Mouse (Mus musculus): Measurements from ENCODE around the gene Apeh. TPM values are rescaled to one million over a fixed set of nuclear protein-coding genes. Genes with fewer than 3 reads are reported as not detected.

Gene Apeh
- total RNA-seq, 2 experiments from 2014 or later: 123 to 219 TPM

DNA sequence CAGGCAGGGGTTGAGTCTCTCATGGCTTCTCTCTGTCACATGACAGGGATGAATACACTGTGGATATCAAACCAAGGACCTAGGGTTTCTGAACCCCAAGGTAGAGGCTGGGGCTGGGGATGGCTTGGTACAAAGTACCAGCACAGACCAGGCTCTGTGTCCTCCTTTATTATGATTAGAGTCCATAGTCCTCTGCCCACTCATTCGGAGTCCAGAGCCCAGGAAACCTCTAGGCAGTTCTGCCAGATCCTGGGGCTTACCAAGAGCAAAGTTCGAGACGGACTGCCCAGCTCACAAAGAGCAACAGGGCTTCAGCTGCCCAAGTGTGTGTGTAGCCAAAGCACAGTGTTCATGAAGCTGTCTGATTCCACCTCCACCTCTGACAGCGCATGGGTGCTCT is 9.1 kb downstream of the Apeh start:
- no peak for ATAC-seq (replicated peaks; ENCODE audit: low FRiP score, poor library complexity, severe bottlenecking)

GRCm38 (mm10) chr9:108083561-108083960 is 10.8 kb downstream of the Apeh start:
- ATAC-seq (replicated peaks; ENCODE audit: low FRiP score, poor library complexity, severe bottlenecking): peak; percentile 12

GRCm38 (mm10) chr9:108082988-108083431 is 11.4 kb downstream of the Apeh start, which contains the start of gene Rnf123:
TSS of gene Rnf123 (minus strand) at chr9:108083346.
- peak; percentile 33 for ATAC-seq (replicated peaks; ENCODE audit: low FRiP score, poor library complexity, severe bottlenecking)

- peak; percentile 12; the same call in 1 of the 2 replicates for ATAC-seq (replicated peaks; ENCODE audit: low FRiP score, poor library complexity, severe bottlenecking)
Measured at GRCm38 (mm10) chr9:108082549-108082948, 11.9 kb downstream of the Apeh start.

DNA sequence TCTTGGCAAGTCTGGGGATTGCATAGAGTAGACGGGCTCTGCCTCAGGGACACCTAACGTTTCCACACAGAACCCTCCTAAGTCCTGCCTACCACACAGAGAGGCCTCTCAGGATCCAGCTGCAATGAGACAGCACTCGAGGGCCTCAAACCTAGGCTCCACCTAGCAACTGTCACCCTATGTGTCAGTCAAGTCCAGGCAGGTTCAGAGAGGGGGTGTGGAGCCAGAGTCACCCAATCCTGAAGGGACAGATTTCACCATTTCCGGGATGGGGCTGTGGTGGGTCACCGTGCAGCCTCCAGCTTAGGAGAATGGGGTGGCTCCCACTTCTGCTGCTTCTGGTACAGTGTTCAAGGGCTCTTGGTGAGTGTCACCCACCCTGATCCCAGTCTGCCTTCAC is 14.2 kb downstream of the Apeh start, which contains the start of gene Mst1:
TSS of gene Mst1 (plus strand) at position 269 of the 400 bp plus-strand sequence.
- peak; percentile 68 for ATAC-seq (replicated peaks; ENCODE audit: low FRiP score, poor library complexity, severe bottlenecking)

DNA sequence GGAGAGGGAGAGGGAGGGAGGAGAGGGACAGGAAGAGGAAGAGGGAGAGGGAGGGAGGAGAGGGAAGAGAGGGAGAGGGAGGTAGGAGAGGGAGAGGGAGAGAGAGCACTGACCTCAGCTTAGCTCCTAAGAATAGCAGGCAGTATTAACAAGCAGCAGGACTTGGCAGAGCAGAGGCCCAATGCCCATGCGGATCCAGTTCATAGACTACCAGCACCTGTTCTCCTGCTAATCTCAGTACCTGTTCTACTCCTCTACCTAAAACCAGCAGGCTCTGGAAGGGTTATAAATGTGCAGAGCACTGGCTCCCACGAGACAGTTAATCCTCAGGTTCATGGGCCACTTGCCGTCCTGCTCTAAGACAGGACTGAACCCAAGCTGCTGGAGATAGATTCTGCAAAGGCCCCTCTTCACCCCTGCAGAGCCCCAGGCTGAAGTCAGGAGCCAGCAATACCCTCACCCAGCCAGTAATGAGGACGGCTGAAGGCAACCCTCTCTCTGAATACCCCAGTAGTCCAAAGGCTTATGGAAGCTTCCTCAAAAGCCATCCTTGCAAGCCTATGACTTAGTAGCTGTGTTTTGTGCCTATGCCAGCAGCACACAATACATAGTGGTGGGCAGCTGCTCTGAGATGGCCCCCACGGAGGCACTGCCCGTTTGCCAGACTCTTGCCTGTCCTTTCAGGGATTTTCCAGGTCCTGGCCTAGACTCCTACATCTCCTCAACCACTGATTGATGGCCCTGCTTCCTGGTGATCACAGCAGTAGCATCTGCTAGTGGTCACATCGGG is 21.1 kb downstream of the Apeh start:
- ATAC-seq (replicated peaks; ENCODE audit: low FRiP score, poor library complexity, severe bottlenecking): no peak

- no peak for ATAC-seq (replicated peaks; ENCODE audit: low FRiP score, poor library complexity, severe bottlenecking)
Measured at GRCm38 (mm10) chr9:108072481-108072924, 21.9 kb downstream of the Apeh start.

DNA sequence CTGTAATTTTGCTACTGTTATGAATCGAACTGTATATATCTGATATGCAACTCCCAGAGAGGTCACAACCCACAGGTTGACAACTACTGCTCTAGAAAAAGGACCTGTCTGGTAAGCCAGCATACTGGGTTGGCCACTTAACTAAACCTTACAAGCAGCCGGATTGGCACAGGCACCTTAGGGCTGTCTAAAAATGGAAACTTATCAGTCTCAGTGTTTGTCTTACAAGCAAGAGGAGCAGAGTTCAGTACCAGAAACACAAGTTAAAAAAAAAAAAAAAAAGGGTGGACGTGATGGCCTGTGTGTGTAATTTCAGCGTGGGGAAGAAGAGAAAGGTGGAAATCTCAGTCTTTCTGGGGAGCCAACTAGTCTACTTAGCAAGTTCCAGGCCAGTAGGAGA is 22.6 kb downstream of the Apeh start:
- ATAC-seq (replicated peaks; ENCODE audit: low FRiP score, poor library complexity, severe bottlenecking): no peak

GRCm38 (mm10) chr9:108069529-108069928 is 24.9 kb downstream of the Apeh start:
- no peak for ATAC-seq (replicated peaks; ENCODE audit: low FRiP score, poor library complexity, severe bottlenecking)

DNA sequence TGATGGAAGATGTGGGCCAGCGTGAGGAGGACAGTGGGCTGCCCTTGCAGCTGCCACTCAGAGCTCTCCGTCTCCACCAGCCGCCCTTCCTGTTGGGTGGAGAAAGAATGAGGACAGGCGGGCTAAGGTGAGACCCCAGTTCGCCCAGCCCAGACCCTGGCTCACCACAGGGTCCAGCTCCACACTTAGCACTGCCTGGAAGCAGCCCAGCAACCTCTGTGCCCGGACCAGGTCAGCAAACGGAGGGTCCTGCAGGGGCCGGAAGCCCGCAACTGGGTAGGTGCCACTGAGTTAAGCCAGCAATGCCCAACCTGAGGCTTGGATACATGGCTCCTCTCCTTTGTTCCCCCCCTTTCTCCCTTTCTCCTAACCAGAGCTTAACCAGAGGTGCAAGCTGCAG is 25.4 kb downstream of the Apeh start:
- ATAC-seq (replicated peaks; ENCODE audit: low FRiP score, poor library complexity, severe bottlenecking): no peak

DNA sequence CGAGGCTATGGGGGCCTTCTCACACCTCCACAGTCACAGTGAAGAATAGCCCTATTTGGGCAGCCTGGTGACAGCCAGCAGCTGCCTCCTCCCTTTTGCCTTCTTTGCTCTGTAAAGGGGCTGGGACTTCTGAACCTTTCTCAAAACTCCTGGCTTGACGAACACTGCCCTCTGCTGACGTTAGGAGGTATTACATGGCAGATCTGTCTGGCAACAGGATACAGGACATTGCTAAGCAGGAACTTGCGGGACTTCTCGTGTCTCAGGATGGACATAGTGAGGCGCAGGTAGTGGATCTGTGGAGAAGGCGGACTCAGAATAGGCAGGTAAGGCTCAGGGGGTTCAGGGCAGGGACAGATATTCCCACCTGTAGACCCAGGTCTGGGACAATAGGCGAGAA is 26.5 kb downstream of the Apeh start:
- ATAC-seq (replicated peaks; ENCODE audit: low FRiP score, poor library complexity, severe bottlenecking): peak; percentile 63

GRCm38 (mm10) chr9:108067199-108067598 is 27.2 kb downstream of the Apeh start:
- ATAC-seq (replicated peaks; ENCODE audit: low FRiP score, poor library complexity, severe bottlenecking): no peak

DNA sequence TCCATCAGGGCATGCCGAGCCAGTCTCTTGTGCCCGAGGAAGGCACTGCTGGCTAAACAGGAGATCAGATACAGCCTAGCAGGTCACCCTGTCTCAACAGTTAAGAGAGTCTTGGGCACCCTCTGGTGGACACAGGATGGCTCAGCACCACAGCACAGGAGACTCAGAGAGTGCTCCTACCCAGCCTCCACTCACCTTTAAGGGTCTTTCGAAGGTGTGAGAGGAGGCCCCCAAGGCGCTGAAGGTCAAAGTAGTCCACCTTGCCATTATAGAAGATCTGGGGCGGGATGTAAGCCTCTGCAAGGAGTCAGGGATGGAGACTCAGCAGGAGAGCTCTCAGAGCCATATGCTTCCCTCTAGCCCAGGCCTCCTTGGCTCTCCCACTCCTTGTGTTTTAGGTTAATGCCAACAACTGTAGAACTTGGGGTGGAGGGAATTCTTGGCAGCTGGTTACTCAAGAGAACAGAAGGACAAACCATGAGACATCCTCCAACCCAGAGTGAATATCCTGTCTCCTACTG is 28.9 kb downstream of the Apeh start:
- ATAC-seq (replicated peaks; ENCODE audit: low FRiP score, poor library complexity, severe bottlenecking): peak; percentile 65

- ATAC-seq (replicated peaks; ENCODE audit: low FRiP score, poor library complexity, severe bottlenecking): no peak
Measured at GRCm38 (mm10) chr9:108063361-108063760, 31.0 kb downstream of the Apeh start.

DNA sequence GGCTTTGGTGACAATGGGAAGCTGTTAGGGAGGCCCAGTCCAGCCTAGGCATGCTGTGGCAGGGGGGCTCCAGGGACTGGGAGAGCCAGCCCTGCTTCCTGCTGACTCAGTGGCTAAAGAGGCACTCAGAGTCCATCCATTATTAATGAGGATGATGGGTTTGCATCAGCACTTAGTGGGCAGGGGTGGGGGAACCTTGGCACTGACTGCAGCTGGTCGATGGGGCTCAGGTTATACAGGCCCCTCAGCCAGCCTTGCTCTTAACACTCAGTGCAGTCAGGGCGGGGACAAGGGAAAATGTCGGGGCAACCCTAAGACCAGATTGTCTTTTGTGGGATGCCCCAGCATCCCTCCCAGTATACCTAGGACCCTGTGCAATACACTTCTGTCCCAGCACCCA is 32.3 kb downstream of the Apeh start:
- ATAC-seq (replicated peaks; ENCODE audit: low FRiP score, poor library complexity, severe bottlenecking): no peak

GRCm38 (mm10) chr9:108058291-108058690 is 36.1 kb downstream of the Apeh start:
- no peak for ATAC-seq (replicated peaks; ENCODE audit: low FRiP score, poor library complexity, severe bottlenecking)

GRCm38 (mm10) chr9:108057262-108057562 is 37.2 kb downstream of the Apeh start:
- no peak for ATAC-seq (replicated peaks; ENCODE audit: low FRiP score, poor library complexity, severe bottlenecking)

DNA sequence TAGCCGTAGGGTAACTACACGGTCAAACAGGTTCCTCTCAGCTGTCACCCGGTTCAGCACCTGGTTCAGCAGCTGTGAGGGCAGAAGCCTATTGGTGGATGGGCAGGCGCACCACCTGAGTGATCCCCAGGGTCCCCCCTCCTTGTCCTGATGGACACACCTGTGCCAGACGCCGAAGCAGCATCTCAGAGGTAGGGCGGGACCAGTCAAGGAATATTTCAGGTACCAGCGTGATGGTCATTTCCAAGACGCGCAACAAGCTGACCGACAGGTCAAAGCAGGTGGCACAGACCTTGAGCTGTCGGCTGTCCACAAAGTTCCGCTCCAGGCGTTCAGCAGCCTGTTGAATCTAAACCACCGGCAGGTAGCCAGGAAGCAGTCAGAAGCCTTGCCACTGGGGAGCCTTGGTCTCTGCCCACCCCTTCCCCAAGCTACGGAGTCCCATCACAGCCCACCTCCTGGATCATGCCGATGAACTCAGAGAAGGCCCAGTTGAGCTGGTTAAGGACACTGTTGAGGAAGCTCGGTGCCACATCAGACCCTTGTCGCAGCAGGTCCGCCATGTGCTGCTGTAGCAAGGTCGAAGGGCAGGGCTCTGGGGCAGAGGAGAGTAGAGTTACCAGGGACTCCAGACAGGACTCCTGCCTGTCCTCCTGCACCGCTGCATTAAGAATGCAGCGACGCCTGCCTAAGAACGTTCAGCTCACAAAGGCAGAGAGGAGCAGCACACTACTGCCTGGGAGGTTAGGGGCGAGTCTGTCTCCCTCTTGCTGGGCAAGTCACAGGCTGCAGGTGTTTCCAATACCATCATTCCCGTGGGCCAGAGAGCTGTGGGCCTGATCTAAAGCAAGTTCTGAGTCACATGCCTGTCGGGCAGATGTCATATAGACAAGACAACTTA is 37.8 kb downstream of the Apeh start:
- ATAC-seq (replicated peaks; ENCODE audit: low FRiP score, poor library complexity, severe bottlenecking): no peak

DNA sequence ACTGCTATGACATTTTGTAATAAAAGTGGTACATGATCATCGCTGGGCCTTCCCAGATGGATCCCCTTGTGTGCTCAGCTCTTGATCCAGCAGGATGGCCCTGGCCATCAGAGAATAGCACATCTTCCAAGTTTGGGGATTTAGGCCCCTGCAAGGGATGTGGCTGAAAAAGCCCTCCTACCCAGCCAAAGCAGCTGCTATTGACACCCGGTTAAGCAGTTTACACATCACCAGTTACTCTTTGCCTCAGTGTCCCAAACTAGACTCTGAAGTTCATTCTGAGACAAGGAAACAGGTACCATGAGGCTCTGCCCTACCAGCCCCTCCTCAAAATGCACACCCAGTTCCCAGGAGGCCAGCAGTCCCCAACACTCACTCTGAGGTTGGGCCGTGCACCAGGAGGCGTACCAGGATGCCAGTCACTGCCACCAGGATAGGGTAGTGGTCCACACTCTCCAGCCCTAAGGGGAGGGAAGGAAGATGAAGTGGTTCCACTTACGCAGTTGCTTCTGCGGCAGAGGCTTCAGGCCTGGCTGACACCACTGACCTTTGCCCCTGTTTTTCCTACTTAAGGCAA is 38.7 kb downstream of the Apeh start:
- no peak for ATAC-seq (replicated peaks; ENCODE audit: low FRiP score, poor library complexity, severe bottlenecking)

DNA sequence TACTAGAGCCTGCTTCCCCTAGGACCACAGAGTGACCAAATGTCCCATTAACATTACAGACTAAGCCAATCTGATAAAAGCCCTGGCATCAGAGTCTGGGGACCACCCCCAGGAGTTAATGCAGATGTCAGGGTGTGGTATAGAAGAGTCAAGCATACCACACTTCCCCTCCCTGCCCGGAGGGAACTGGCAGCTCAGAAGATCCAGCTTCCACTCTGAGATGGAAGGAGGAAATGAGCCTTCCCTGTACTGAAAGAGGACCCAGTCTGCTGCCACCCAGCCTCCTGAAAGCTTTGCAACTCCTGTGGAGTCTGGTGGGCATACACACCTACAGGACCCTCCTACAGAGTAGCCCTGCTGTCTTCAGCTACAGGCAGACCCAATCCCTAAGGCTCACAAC is 39.3 kb downstream of the Apeh start:
- no peak for ATAC-seq (replicated peaks; ENCODE audit: low FRiP score, poor library complexity, severe bottlenecking)

Measured in erythroblast, adult 5-6 weeks (primary cell).